Mouse (Mus musculus) megakaryocyte, embryonic 14.5 days (primary cell): Measurements from ENCODE around the gene Glo1. TPM values are rescaled to one million over a fixed set of nuclear protein-coding genes. Genes with fewer than 3 reads are reported as not detected.

Experiments used
- H3K27me3 ChIP-seq: replicated peaks from 2 replicates; pipeline ENCODE3; 2012; ENCODE audit warnings: inconsistent platforms
- H3K36me3 ChIP-seq: replicated peaks from 2 replicates; pipeline ENCODE3; 2012; ENCODE audit warnings: low read length, inconsistent platforms, mixed read lengths
- H3K4me1 ChIP-seq: 2 replicates; pipeline ENCODE4 v1.6.1; 2012; ENCODE audit warnings: inconsistent platforms
- H3K4me3 ChIP-seq: replicated peaks from 2 replicates; pipeline ENCODE3; 2012; ENCODE audit warnings: moderate library complexity, mild to moderate bottlenecking, inconsistent platforms
- H3K9me3 ChIP-seq: 2 replicates; pipeline ENCODE4 v1.6.1; 2012; ENCODE audit warnings: inconsistent platforms
- FLI1 ChIP-seq: IDR thresholded peaks from 2 replicates; pipeline ENCODE4 v1.6.1; 2012; ENCODE audit warnings: low read length, inconsistent platforms, mixed read lengths
- GATA1 ChIP-seq: IDR thresholded peaks from 3 replicates; pipeline ENCODE4 v1.6.1; 2012; ENCODE audit warnings: mixed read lengths, low read length, inconsistent platforms, borderline replicate concordance
- polyA plus RNA-seq: library from polyadenylated mRNA; stranded (reverse); fragments of >175 nt; gene quantifications from 2 replicates; pipeline ENCODE4 v1.2.3, GENCODE M21; 2012; ENCODE audit warnings: low replicate concordance; ENCODE audit not compliant: insufficient read depth

The Glo1 gene
- polyA plus RNA-seq, 1 experiment: 21.7 TPM

DNA sequence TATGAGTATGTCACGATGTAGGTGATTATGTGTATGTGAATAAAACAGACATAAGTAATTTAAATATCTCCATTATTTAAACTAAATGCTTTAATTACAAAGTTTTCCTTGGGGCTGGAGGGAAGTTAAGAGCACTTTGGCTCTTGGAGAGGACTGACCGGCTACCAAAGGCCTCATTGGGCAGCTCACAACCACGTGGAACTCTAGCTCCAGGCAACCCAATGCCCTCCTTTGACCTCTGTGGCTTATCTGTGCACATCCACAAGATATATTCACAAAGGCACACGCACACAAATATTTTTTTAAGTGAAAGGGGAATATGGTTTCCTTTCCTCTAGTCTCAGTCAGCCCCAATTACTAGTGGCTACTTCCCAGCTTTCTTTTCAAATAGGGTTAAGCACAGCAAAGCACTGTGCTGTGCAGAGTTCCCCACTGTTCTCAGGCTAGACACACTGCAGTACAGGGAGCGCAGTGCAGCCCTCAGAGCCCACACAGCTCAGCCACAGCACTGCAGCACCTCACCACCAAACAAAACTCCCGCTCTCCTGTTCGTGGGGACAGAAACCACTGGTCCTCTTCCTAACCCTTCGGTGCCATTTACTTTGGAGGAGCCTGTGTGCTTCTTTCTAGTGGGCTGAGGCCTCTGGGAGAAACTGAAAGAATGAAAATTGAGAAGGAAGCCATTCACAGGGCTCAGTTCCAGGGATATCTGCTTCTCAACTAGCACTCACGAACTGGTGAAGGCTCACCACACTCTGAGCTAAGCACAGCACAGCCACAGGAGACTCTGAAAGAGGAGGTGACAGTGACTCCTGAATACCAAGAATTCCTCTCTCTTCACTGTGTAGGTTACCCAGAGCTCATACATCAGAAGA lies 76.5 kb downstream of the Glo1 start:
- Histone ChIP-seq H3K4me3 (peak overlapping the region; percentile 40), H3K27me3 (no peaks in the 10 kb centered on the region), H3K9me3 (no peaks in the 10 kb centered on the region), H3K36me3 (peaks cover 4% of the 10 kb centered on the region), H3K4me1 (peaks cover 49% of the 10 kb centered on the region)
- TF ChIP-seq FLI1 (no peak), GATA1 (no peak)

DNA sequence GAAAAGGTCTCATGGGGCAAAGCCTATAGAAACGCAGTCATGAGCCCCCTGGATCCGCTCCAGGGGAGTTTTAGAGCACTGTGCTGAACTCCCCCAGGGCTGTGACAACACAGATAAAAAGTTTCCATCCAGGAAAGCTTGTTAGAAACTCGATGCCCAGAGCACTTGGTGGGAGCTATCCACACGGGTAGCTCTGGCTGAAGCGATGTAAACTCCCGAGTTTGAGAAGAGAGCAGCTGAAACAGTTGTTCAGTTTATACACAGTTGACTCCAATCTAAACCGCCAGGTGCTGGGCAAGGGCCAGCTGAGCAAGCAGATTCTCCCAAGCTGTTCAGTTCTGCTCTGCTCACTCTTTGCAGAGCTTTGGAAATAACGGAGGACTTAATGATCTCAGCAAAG lies 87.6 kb downstream of the Glo1 start:
- Histone ChIP-seq H3K4me3 (no peak overlapping the region), H3K4me1 (peaks cover 64% of the 10 kb centered on the region), H3K27me3 (no peaks in the 10 kb centered on the region), H3K9me3 (no peaks in the 10 kb centered on the region), H3K36me3 (peaks cover 30% of the 10 kb centered on the region)
- no peak for TF ChIP-seq GATA1
- TF ChIP-seq FLI1: no peak

DNA sequence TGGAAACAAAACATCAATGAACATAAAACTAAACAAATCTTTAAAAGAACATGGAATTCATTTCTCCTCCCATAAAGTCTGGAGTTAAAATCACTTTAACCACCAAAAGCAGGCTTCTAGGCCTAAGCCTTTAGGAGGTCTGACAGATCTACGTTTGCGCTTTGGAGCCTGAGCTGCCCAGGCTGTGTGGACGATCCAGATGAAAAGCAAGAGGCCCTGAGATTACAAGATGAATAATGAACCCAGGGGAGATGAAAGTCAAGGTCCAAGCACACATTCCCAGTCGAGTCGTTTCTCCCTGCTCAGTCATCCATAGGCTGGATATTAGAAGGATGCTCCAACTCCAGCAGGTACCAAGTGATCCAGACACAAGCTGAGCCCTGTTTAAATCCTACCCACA lies 90.0 kb downstream of the Glo1 start:
- TF ChIP-seq GATA1: no peak
- no peak for TF ChIP-seq FLI1
- Histone ChIP-seq H3K9me3 (0 out of 2 replicates have a peak, but pooled peaks cover 5% of the 10 kb centered on the region), H3K4me3 (no peak overlapping the region), H3K4me1 (peaks cover 64% of the 10 kb centered on the region), H3K36me3 (peaks cover 31% of the 10 kb centered on the region), H3K27me3 (no peaks in the 10 kb centered on the region)

Other genes starting within 250 kb of the Glo1 start
- 80.3 and 125 TPM in 2 replicates for gene Btbd9, start 50.4 kb downstream of the Glo1 start, polyA plus RNA-seq
- not detected in 2 replicates for gene Dnah8, start 2.5 kb downstream of the Glo1 start, polyA plus RNA-seq